Mouse (Mus musculus) frontal cortex, adult 2 months (tissue): ENCODE measurements at regions not wholly inside any gene's neighbourhood (a gene's known extent, or its start where the extent isn't known, plus 50 kb on each side); places are given as distances from the start of the nearest gene placed in this dataset.

Experiments used
- DNase-seq, 2 experiments: peaks; one replicate each; pipeline ENCODE4 v3.0.0; 2022; ENCODE audit warnings: low spot score in 1 of 2; ENCODE audit errors: extremely low spot score in 1 of 2

DNA sequence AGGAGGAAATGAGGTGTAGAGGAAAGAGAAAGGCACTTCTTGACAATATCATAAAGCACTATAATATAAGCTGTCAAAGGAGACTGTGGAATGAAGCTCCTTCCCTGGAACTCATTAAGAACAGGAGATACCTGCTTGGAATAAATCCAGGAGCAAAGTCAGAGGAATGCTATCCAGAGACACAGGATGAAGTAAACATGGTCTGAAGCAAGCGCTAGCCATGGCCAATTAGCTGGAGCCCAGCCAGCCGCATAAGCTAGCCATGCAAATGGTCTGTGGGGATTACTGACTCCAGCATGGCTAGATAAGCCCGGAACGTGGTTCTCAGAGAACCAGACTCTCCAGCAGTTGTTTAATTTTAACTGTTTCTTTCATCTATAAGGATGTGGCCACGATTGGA, 54.9 kb upstream of the Gpc3 start:
- DNase-seq: no peak

GRCm38 (mm10) chrX:52679045-52679444, 65.3 kb upstream of the Gpc3 start:
- DNase-seq: peak in 1 of 2 experiments; percentile 7

- peak in 1 of 2 experiments; percentile 2 for DNase-seq
Measured at GRCm38 (mm10) chrX:52694392-52694791, 80.6 kb upstream of the Gpc3 start.

DNA sequence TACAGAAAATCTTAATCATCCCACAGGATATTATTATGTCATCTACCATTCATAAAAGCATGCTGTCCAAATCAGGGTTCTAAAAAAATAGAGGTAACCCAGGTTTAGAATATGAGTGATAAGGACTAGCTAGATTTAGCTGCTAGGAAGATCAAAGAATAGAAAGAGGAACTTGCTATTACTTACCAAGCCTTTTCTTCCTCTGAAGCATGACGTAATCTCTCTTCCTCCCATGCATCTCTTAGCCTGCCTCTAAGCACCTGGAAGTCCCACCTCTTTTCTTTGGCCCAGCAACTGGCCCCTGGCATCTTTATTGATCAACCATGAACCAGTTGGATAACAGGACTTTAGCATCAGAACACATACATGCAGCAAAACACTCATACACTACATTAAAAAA, 85.9 kb upstream of the Gpc3 start:
- no peak for DNase-seq

GRCm38 (mm10) chrX:52717495-52717894, 73.5 kb upstream of the Ccdc160 start:
- DNase-seq: peak in 1 of 2 experiments; percentile 38

- DNase-seq: no peak
Measured at GRCm38 (mm10) chrX:52738116-52738515, 52.9 kb upstream of the Ccdc160 start.
